Mouse (Mus musculus) kidney, postnatal 0 days (tissue): ENCODE results near the gene Il18bp. TPM values are rescaled to one million over a fixed set of nuclear protein-coding genes. Genes with fewer than 3 reads are reported as not detected.

Source experiments
- ATAC-seq: fragments of 200-750 bp; cut with Nextera tagmentation; replicated peaks from 2 replicates; pipeline ENCODE4 v1.8.0; 2017; ENCODE audit warnings: low read depth, moderate number of reproducible peaks, moderate TSS enrichment, moderate library complexity; ENCODE audit not compliant: low FRiP score
- DNase-seq: peaks from one replicate; pipeline ENCODE4 v3.0.0-alpha.2; 2016; ENCODE audit warnings: low spot score
- H3K27ac ChIP-seq: fragments of 300-500 bp; sonication (generic); 2 replicates; pipeline ENCODE4 v1.5.1; 2014; ENCODE audit warnings: mild to moderate bottlenecking
- H3K27me3 ChIP-seq: fragments of 300-500 bp; sonication (generic); 2 replicates; pipeline ENCODE4 v1.6.1; 2014; ENCODE audit warnings: low read length, mixed read lengths; ENCODE audit not compliant: insufficient read depth
- H3K36me3 ChIP-seq: fragments of 300-500 bp; sonication (generic); 2 replicates; pipeline ENCODE4 v1.6.1; 2014; ENCODE audit warnings: low read length, mixed read lengths; ENCODE audit not compliant: insufficient read depth
- H3K4me1 ChIP-seq: fragments of 300-500 bp; sonication (generic); replicated peaks from 2 replicates; pipeline ENCODE4 v1.6.1; 2014; ENCODE audit warnings: antibody characterized with exemption, low read length, mixed read lengths; ENCODE audit not compliant: insufficient read depth
- H3K4me2 ChIP-seq: fragments of 300-500 bp; sonication (generic); 2 replicates; pipeline ENCODE4 v1.6.1; 2014; ENCODE audit warnings: mild to moderate bottlenecking, low read length, moderate library complexity, mixed read lengths
- H3K4me3 ChIP-seq: fragments of 300-500 bp; sonication (generic); replicated peaks from 2 replicates; pipeline ENCODE4 v1.5.1; 2014; ENCODE audit warnings: low read depth, low read length
- H3K9ac ChIP-seq: fragments of 300-500 bp; sonication (generic); 2 replicates; pipeline ENCODE4 v1.6.1; 2014; ENCODE audit warnings: low read depth, low read length
- H3K9me3 ChIP-seq: fragments of 300-500 bp; sonication (generic); replicated peaks from 2 replicates; pipeline ENCODE4 v1.6.1; 2016; ENCODE audit warnings: low read length, inconsistent platforms, mixed read lengths
- CTCF ChIP-seq: IDR thresholded peaks from 2 replicates; pipeline ENCODE4 v1.5.1; 2016; ENCODE audit warnings: antibody characterized with exemption, low read depth, mild to moderate bottlenecking, moderate library complexity
- WGBS: fragments of 180-500 bp; shearing (Covaris S2); extraction: QIAGEN DNeasy Blood & Tissue Kit; methylation state at CpG from one replicate; pipeline ENCODE4 v1.1.7; 2014; 5-methylcytosine and 5-hydroxymethylcytosine counted together
- polyA plus RNA-seq: library from polyadenylated mRNA; unstranded; fragments of >200 nt; fragmentation: Nextera tagmentation; extraction: Ambion mirVana; gene quantifications from 2 replicates; pipeline ENCODE4 v1.2.1, GENCODE M21; 2015

Il18bp gene
- polyA plus RNA-seq, 1 experiment from 2014 or later = 2.1 TPM

- H3K27me3 ChIP-seq = no peaks in the 10 kb centered on the region
- H3K9ac ChIP-seq = no peak overlapping the region
- H3K4me3 ChIP-seq = no peak overlapping the region
- H3K4me1 ChIP-seq = no peaks in the 10 kb centered on the region
- TF ChIP-seq CTCF = no peak
- ATAC-seq = no peak
- peaks cover 59% of the 10 kb centered on the region for H3K36me3 ChIP-seq
- H3K9me3 ChIP-seq = no peaks in the 10 kb centered on the region
- WGBS = 82% methylated on average over 4 of the region's 4 CpGs
- H3K4me2 ChIP-seq = no peak overlapping the region
- no peak overlapping the region for H3K27ac ChIP-seq
- DNase-seq = no peak
Measured at GRCm38 (mm10) chr7:102016936-102017335, 1.6 kb downstream of the Il18bp start.

GRCm38 (mm10) chr7:102014995-102015394, 3.5 kb downstream of the Il18bp start:
- H3K4me3 ChIP-seq = no peak overlapping the region
- H3K27ac ChIP-seq = no peak overlapping the region
- H3K27me3 ChIP-seq = no peaks in the 10 kb centered on the region
- TF ChIP-seq CTCF = no peak
- 89% methylated on average over 2 of the region's 2 CpGs for WGBS
- no peak for DNase-seq
- no peak for ATAC-seq
- H3K9me3 ChIP-seq = no peaks in the 10 kb centered on the region
- peaks cover 78% of the 10 kb centered on the region for H3K36me3 ChIP-seq
- H3K9ac ChIP-seq = no peak overlapping the region
- no peaks in the 10 kb centered on the region for H3K4me1 ChIP-seq
- no peak overlapping the region for H3K4me2 ChIP-seq

- no peaks in the 10 kb centered on the region for H3K9me3 ChIP-seq
- no peaks in the 10 kb centered on the region for H3K27me3 ChIP-seq
- no peak overlapping the region for H3K4me3 ChIP-seq
- ATAC-seq (no peak), DNase-seq (no peak)
- no peak for TF ChIP-seq CTCF
- H3K4me1 ChIP-seq = no peaks in the 10 kb centered on the region
- H3K4me2 ChIP-seq = no peak overlapping the region
- H3K27ac ChIP-seq = no peak overlapping the region
- H3K36me3 ChIP-seq = peaks cover 84% of the 10 kb centered on the region
- 87% methylated on average over 8 of the region's 8 CpGs for WGBS
- H3K9ac ChIP-seq = no peak overlapping the region
Measured at GRCm38 (mm10) chr7:102013416-102013815, 5.1 kb downstream of the Il18bp start.

- peaks cover 90% of the 10 kb centered on the region for H3K36me3 ChIP-seq
- H3K4me2 ChIP-seq = no peak overlapping the region
- no peaks in the 10 kb centered on the region for H3K4me1 ChIP-seq
- H3K4me3 ChIP-seq = no peak overlapping the region
- H3K9me3 ChIP-seq = no peaks in the 10 kb centered on the region
- no peak for TF ChIP-seq CTCF
- ATAC-seq (no peak), DNase-seq (no peak)
- H3K27ac ChIP-seq = no peak overlapping the region
- H3K9ac ChIP-seq = no peak overlapping the region
- WGBS = 90% methylated on average over 9 of the region's 9 CpGs
- no peaks in the 10 kb centered on the region for H3K27me3 ChIP-seq
Measured at GRCm38 (mm10) chr7:102011855-102012254, 6.6 kb downstream of the Il18bp start.

- Histone ChIP-seq H3K4me2 (no peak overlapping the region), H3K36me3 (peaks cover 72% of the 10 kb centered on the region), H3K9me3 (no peaks in the 10 kb centered on the region), H3K9ac (no peak overlapping the region), H3K4me3 (no peak overlapping the region), H3K4me1 (no peaks in the 10 kb centered on the region), H3K27ac (no peak overlapping the region), H3K27me3 (no peaks in the 10 kb centered on the region)
- TF ChIP-seq CTCF = no peak
- DNase-seq (no peak), ATAC-seq (no peak)
- 88% methylated on average over 1 of the region's 1 CpGs for WGBS
Measured at GRCm38 (mm10) chr7:102006520-102006919, 12.0 kb downstream of the Il18bp start.

- Histone ChIP-seq H3K4me1 (no peaks in the 10 kb centered on the region; the same call in 1 of the 2 replicates), H3K27ac (no peak overlapping the region), H3K9me3 (no peaks in the 10 kb centered on the region), H3K27me3 (no peaks in the 10 kb centered on the region), H3K4me2 (no peak overlapping the region), H3K9ac (no peak overlapping the region), H3K4me3 (no peak overlapping the region), H3K36me3 (peaks cover 69% of the 10 kb centered on the region)
- WGBS = 91% methylated on average over 26 of the region's 26 CpGs
- ATAC-seq = no peak
- DNase-seq = no peak
- no peak for TF ChIP-seq CTCF
Measured at GRCm38 (mm10) chr7:102000921-102001630, 17.4 kb downstream of the Il18bp start.
